Mouse (Mus musculus) cerebellum, adult 2 months (tissue): ENCODE measurements around the gene Ell2.

Source experiments
- CTCF ChIP-seq: fragments of 200-500 bp; IDR thresholded peaks from 2 replicates; pipeline ENCODE4 v1.5.1; 2011; ENCODE audit warnings: low read depth, mild to moderate bottlenecking, control low read depth, low read length, moderate library complexity, borderline replicate concordance; ENCODE audit not compliant: insufficient read depth
- POLR2A ChIP-seq: fragments of 200-500 bp; IDR thresholded peaks from 2 replicates; pipeline ENCODE4 v1.6.1; 2011; ENCODE audit warnings: low read length, control low read depth, borderline replicate concordance; ENCODE audit not compliant: insufficient read depth

DNA sequence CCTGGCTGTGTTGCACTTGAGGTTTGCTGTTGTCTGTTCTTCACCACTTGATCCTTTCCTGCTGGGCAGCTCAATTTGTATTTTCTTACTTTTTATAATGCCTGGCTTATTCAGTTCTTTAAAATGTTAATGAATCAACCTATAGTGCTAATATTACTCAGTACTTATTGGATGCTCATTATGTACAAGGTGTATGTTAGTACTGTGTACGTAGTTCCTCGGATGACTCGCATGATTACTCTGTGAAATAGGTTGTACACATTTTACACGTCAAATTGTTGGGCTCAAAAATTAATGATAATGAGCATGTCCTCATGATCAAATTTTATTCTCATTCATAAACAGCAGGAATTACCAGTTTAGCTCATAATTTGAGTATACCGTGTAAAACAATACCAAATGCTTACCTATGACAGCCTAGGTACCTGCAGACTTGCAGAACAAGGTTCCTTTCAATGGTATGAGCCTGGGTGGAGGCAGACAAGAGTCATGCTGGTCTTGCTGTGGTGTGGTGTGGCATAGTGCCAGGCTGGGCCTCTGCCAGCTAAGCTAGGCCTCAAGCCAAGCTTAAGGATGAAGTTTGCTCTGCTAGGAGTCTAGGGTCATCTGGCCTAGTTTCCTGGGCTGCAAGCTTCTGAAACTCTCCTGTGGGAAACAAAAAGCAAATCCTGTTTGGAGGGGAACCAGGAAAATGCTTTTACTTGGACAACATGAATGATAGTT lies 45.8 kb downstream of the Ell2 start:
- TF ChIP-seq POLR2A, result no peak
- TF ChIP-seq CTCF, result no peak
